In genomic region chr11:97019345-97019708, GRCm38 (mm10) we compare ENCODE assay signal across 8 mouse cellular contexts. TPM values are rescaled to one million over a fixed set of nuclear protein-coding genes. Genes with fewer than 3 reads are reported as not detected.
DNase-seq lines count a peak whose midpoint lies in the region; ATAC-seq lines count a peak whose summit lies in the region.
"Had no signal": no experiment of that assay in that cellular context is flagged by ENCODE, and none has a peak within 500 bp of the region (broad histone marks: within the 10 kb centered on the region; RNA-seq: fewer than 3 reads in every experiment).

No protein-coding gene starts in this region.

- no peaks in the 10 kb centered on the region for H3K36me3 ChIP-seq in hindbrain, embryonic 11.5 days (ENCODE audit: control insufficient read depth, insufficient read depth, low read length)
- H3K36me3 ChIP-seq in hindbrain, embryonic 13.5 days: no peaks in the 10 kb centered on the region
- H3K36me3 ChIP-seq in limb, embryonic 10.5 days: no peaks in the 10 kb centered on the region

- ATAC-seq in hindbrain, embryonic 11.5 days (ENCODE audit: low FRiP score): no peak
- ATAC-seq in hindbrain, embryonic 13.5 days (ENCODE audit: low FRiP score): no peak

- no peaks in the 10 kb centered on the region for H3K9me3 ChIP-seq in hindbrain, embryonic 11.5 days (ENCODE audit: control insufficient read depth, low read length)
- no peaks in the 10 kb centered on the region for H3K9me3 ChIP-seq in hindbrain, embryonic 13.5 days
- no peaks in the 10 kb centered on the region for H3K9me3 ChIP-seq in limb, embryonic 10.5 days (replicated peaks)

- no peak overlapping the region for H3K27ac ChIP-seq in hindbrain, embryonic 11.5 days (ENCODE audit: low read depth, low read length)
- H3K27ac ChIP-seq in hindbrain, embryonic 13.5 days: no peak overlapping the region
- H3K27ac ChIP-seq in limb, embryonic 10.5 days: peak overlapping the region; percentile 56; the same call in 1 of the 2 replicates

- H3K27me3 ChIP-seq in hindbrain, embryonic 11.5 days (ENCODE audit: control insufficient read depth, insufficient read depth, low read length): peaks cover 86% of the 10 kb centered on the region
- peaks cover 95% of the 10 kb centered on the region for H3K27me3 ChIP-seq in hindbrain, embryonic 13.5 days
- H3K27me3 ChIP-seq in limb, embryonic 10.5 days (ENCODE audit: low read depth, poor library complexity, severe bottlenecking): peaks cover 100% of the 10 kb centered on the region

- H3K4me3 ChIP-seq in hindbrain, embryonic 11.5 days (ENCODE audit: low read depth, low read length): no peak overlapping the region
- H3K4me3 ChIP-seq in hindbrain, embryonic 13.5 days: no peak overlapping the region
- H3K4me3 ChIP-seq in limb, embryonic 10.5 days: peak overlapping the region; percentile 56

- 5% methylated on average over 13 of the region's 13 CpGs for WGBS in hindbrain, embryonic 11.5 days
- 3% methylated on average over 13 of the region's 13 CpGs for WGBS in hindbrain, embryonic 13.5 days
- 3% methylated on average over 13 of the region's 13 CpGs for WGBS in limb, embryonic 10.5 days

- H3K4me1 ChIP-seq in hindbrain, embryonic 11.5 days (replicated peaks; ENCODE audit: control insufficient read depth, insufficient read depth, low read length): peaks cover 19% of the 10 kb centered on the region
- H3K4me1 ChIP-seq in hindbrain, embryonic 13.5 days (replicated peaks): peaks cover 25% of the 10 kb centered on the region
- peaks cover 43% of the 10 kb centered on the region for H3K4me1 ChIP-seq in limb, embryonic 10.5 days

- peak; percentile 42 for DNase-seq in hindbrain, embryonic 11.5 days (ENCODE audit: low spot score)
- DNase-seq in thymus, postnatal 4 days: peak; percentile 31
- no peak for DNase-seq in thymus, postnatal 10 days (ENCODE audit: low spot score in 2 of 2)
- peak; percentile 54 for DNase-seq in limb, embryonic 10.5 days (ENCODE audit: low spot score)
- DNase-seq in left cerebral cortex, adult 18-20 months (ENCODE audit: low spot score in 2 of 2): no peak
- no peak for DNase-seq in cerebellum, postnatal 14 days
- DNase-seq: gastrocnemius, postnatal 10 days had no signal

- no peak overlapping the region for H3K9ac ChIP-seq in hindbrain, embryonic 11.5 days (ENCODE audit: low read depth, low read length)
- no peak overlapping the region for H3K9ac ChIP-seq in hindbrain, embryonic 13.5 days

- H3K4me2 ChIP-seq in hindbrain, embryonic 11.5 days (replicated peaks; ENCODE audit: low read depth, low read length): no peak overlapping the region
- H3K4me2 ChIP-seq in hindbrain, embryonic 13.5 days: no peak overlapping the region; the same call in 1 of the 2 replicates

RNA-seq across cellular contexts. Expression of gene Sp6, which starts 6.1 kb away (rescaled TPM):
- 0.07 TPM in 1 of 2 replicates, not detected in the other for polyA plus RNA-seq in hindbrain, embryonic 11.5 days (2014; fragmentation: Nextera tagmentation; extraction: Ambion mirVana)
- polyA plus RNA-seq in hindbrain, embryonic 13.5 days (2015; fragmentation: Nextera tagmentation; extraction: Ambion mirVana): 0.10 and 0.29 TPM in 2 replicates
- polyA plus RNA-seq in limb, embryonic 10.5 days (2016; fragmentation: Nextera tagmentation; extraction: Ambion mirVana): 9.2 and 11.8 TPM in 2 replicates
- 1 to 10 TPM; 1.4 to 2.0 TPM for total RNA-seq in left cerebral cortex, adult 18-20 months (2021)

RNA-seq across cellular contexts. Expression of gene Scrn2, which starts 10.4 kb away (rescaled TPM):
- polyA plus RNA-seq in hindbrain, embryonic 11.5 days (2014; fragmentation: Nextera tagmentation; extraction: Ambion mirVana): 19.4 and 21.7 TPM in 2 replicates
- polyA plus RNA-seq in hindbrain, embryonic 13.5 days (2015; fragmentation: Nextera tagmentation; extraction: Ambion mirVana): 14.4 and 15.3 TPM in 2 replicates
- polyA plus RNA-seq in limb, embryonic 10.5 days (2016; fragmentation: Nextera tagmentation; extraction: Ambion mirVana): 47.5 and 50.4 TPM in 2 replicates
- total RNA-seq in left cerebral cortex, adult 18-20 months (2021): 1 to 10 TPM; 4.2 to 4.6 TPM

RNA-seq across cellular contexts. Expression of gene Lrrc46, which starts 21.9 kb away (rescaled TPM):
- polyA plus RNA-seq in hindbrain, embryonic 11.5 days (2014; fragmentation: Nextera tagmentation; extraction: Ambion mirVana): 5.3 and 7.0 TPM in 2 replicates
- 3.2 and 5.6 TPM in 2 replicates for polyA plus RNA-seq in hindbrain, embryonic 13.5 days (2015; fragmentation: Nextera tagmentation; extraction: Ambion mirVana)
- 0.90 and 1.0 TPM in 2 replicates for polyA plus RNA-seq in limb, embryonic 10.5 days (2016; fragmentation: Nextera tagmentation; extraction: Ambion mirVana)
- under 1 TPM; 0.33 to 0.37 TPM for total RNA-seq in left cerebral cortex, adult 18-20 months (2021)

RNA-seq across cellular contexts. Expression of gene Mrpl10, which starts 22.0 kb away (rescaled TPM):
- 79.4 and 80.3 TPM in 2 replicates for polyA plus RNA-seq in hindbrain, embryonic 11.5 days (2014; fragmentation: Nextera tagmentation; extraction: Ambion mirVana)
- polyA plus RNA-seq in hindbrain, embryonic 13.5 days (2015; fragmentation: Nextera tagmentation; extraction: Ambion mirVana): 59.4 and 62.0 TPM in 2 replicates
- polyA plus RNA-seq in limb, embryonic 10.5 days (2016; fragmentation: Nextera tagmentation; extraction: Ambion mirVana): 93.6 and 94.8 TPM in 2 replicates
- 10 to 100 TPM; 67.4 to 70.6 TPM for total RNA-seq in left cerebral cortex, adult 18-20 months (2021)

RNA-seq across cellular contexts. Expression of gene Osbpl7, which starts 31.1 kb away (rescaled TPM):
- polyA plus RNA-seq in hindbrain, embryonic 11.5 days (2014; fragmentation: Nextera tagmentation; extraction: Ambion mirVana): 4.2 and 6.1 TPM in 2 replicates
- polyA plus RNA-seq in hindbrain, embryonic 13.5 days (2015; fragmentation: Nextera tagmentation; extraction: Ambion mirVana): 9.6 and 10.7 TPM in 2 replicates
- 8.3 and 10.1 TPM in 2 replicates for polyA plus RNA-seq in limb, embryonic 10.5 days (2016; fragmentation: Nextera tagmentation; extraction: Ambion mirVana)
- total RNA-seq in left cerebral cortex, adult 18-20 months (2021): 10 to 100 TPM; 12.9 to 13.2 TPM

Comparison
In these comparisons a context has a peak if more than half of its experiments do, and no peak if none do; other contexts are left out.
1. DNase-seq: peak in hindbrain, embryonic 11.5 days (single experiment), thymus, postnatal 4 days (single experiment) and limb, embryonic 10.5 days (single experiment); none in thymus, postnatal 10 days (0 of 2), left cerebral cortex, adult 18-20 months (0 of 2) and cerebellum, postnatal 14 days (0 of 2).